Mouse (Mus musculus) adrenal gland, postnatal 36 days (tissue): ENCODE measurements around the gene Fkbpl. TPM values are rescaled to one million over a fixed set of nuclear protein-coding genes. Genes with fewer than 3 reads are reported as not detected.

Experiments used
- DNase-seq, 2 experiments: peaks; one replicate each; pipeline ENCODE4 v3.0.0; 2021; ENCODE audit warnings: mixed read lengths in 1 of 2
- total RNA-seq, 2 experiments: library from RNA; stranded (reverse); gene quantifications; 2 replicates each; pipeline ENCODE4 v1.2.3; 2021

The Fkbpl gene
- total RNA-seq, 2 experiments from 2014 or later: 12.7 to 15.8 TPM

- DNase-seq: peak; percentile 52 to 75
These were observed 48.3 kb downstream of the Fkbpl start for GRCm38 (mm10) chr17:34692906-34693305.

Other genes starting within 250 kb of the Fkbpl start
- gene BC051142, start 245.9 kb upstream of the Fkbpl start, total RNA-seq: 1 to 10 TPM; 1.2 to 1.8 TPM
- gene Btnl4, start 167.4 kb upstream of the Fkbpl start, total RNA-seq: not detected
- not detected for gene Btnl6, start 127.4 kb upstream of the Fkbpl start, total RNA-seq
- gene Notch4, start 80.5 kb upstream of the Fkbpl start, total RNA-seq: 10 to 100 TPM; 20.1 to 37.0 TPM
- 1 to 10 TPM; 5.2 to 6.2 TPM for gene Gpsm3, start 55.0 kb upstream of the Fkbpl start, total RNA-seq
- 10 to 100 TPM; 34.7 to 41.4 TPM for gene Pbx2, start 53.5 kb upstream of the Fkbpl start, total RNA-seq
- under 1 TPM; 0.82 to 0.99 TPM for gene Ager, start 46.9 kb upstream of the Fkbpl start, total RNA-seq
- gene Rnf5, start 41.1 kb upstream of the Fkbpl start, total RNA-seq: 10 to 100 TPM; 67.7 to 86.5 TPM
- 100 to 1,000 TPM in 1 of 2 experiments, 10 to 100 TPM in 1; 99.4 to 109 TPM for gene Agpat1, start 40.5 kb upstream of the Fkbpl start, total RNA-seq
- 1 to 10 TPM; 2.9 to 4.6 TPM for gene Egfl8, start 28.8 kb upstream of the Fkbpl start, total RNA-seq
- gene Ppt2, start 16.3 kb upstream of the Fkbpl start, total RNA-seq: 10 to 100 TPM; 57.8 to 70.0 TPM
- gene Prrt1, start 15.2 kb upstream of the Fkbpl start, total RNA-seq: 10 to 100 TPM in 1 of 2 experiments, 1 to 10 TPM in 1; 5.0 to 14.3 TPM
- 10 to 100 TPM; 45.7 to 58.8 TPM for gene Atf6b, start 2.4 kb downstream of the Fkbpl start, total RNA-seq
- 10 to 100 TPM; 26.9 to 34.3 TPM for gene Tnxb, start 25.8 kb downstream of the Fkbpl start, total RNA-seq
- 100 to 1,000 TPM; 140 to 152 TPM for gene C4b, start 99.1 kb downstream of the Fkbpl start, total RNA-seq
- 1,000 to 10,000 TPM; 6,006 to 9,312 TPM for gene Cyp21a1, start 159.8 kb downstream of the Fkbpl start, total RNA-seq
- gene Stk19, start 192.2 kb downstream of the Fkbpl start, total RNA-seq: 10 to 100 TPM; 35.8 to 57.5 TPM
- gene Dxo, start 192.3 kb downstream of the Fkbpl start, total RNA-seq: 10 to 100 TPM; 66.9 to 67.3 TPM
- gene Skiv2l, start 205.4 kb downstream of the Fkbpl start, total RNA-seq: 10 to 100 TPM; 59.5 to 59.9 TPM
- gene Nelfe, start 205.6 kb downstream of the Fkbpl start, total RNA-seq: 10 to 100 TPM; 52.6 to 53.4 TPM
- gene Cfb, start 217.8 kb downstream of the Fkbpl start, total RNA-seq: 10 to 100 TPM; 11.4 to 20.9 TPM
- gene Zbtb12, start 234.7 kb downstream of the Fkbpl start, total RNA-seq: 10 to 100 TPM; 10.4 to 17.4 TPM
- gene Gm20547, start 237.3 kb downstream of the Fkbpl start, total RNA-seq: not detected